Mouse (Mus musculus): Measurements from ENCODE around the gene Tctex1d4. TPM values are rescaled to one million over a fixed set of nuclear protein-coding genes. Genes with fewer than 3 reads are reported as not detected.

Gene Tctex1d4
- polyA plus RNA-seq, 1 experiment from 2014 or later = not detected

DNA sequence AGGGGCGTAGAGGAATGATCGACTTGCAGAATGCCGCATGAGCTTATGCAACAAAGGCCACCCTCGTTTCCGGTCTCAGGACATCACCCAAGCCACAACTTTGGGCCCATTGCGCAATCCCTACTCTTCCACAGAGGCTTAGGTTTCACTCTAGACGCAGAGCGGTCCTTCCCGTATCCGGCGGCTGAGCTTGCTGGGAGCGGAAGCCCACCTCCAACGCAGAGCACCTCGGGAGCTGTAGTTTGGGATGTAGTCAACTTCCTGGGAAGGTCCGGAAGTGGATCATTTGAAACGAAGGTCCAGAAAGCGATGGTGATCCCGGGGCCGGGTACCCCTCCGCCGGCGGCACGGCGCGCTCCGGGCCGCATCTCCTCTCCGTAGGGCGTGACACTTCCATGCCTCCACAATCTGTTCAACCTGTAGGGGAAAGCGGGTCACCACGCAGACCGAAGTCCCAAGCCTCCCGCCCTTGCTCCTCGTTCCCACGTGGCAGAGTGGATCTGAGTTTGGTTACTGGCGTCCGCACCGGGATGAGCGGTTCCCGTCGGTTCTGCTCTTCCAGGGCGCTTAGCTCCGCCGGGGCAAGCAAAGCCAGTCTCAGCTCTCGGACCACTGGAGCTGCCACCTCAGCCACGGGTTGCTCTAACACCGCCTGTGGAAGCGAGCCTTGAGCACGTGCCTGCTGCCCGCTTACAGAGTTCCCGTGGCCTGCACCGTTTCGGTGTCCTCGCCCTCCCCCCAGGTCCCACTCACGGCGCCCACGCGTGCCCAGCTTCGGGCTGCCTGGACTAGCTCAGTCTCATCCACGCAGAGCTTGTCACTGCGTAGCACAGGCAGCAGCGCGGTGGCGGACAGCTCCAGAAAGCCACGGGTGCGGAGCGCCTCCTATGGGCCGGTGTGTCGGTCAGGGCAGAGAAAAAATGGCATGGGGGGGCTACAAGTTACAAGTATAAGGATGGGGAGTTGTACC, 5.9 kb upstream of the Tctex1d4 start:
- H3K27me3 ChIP-seq = no peaks in the 10 kb centered on the region
- no peaks in the 10 kb centered on the region for H3K36me3 ChIP-seq
- H3K27ac ChIP-seq = peak overlapping the region; percentile 81
- peak; percentile 83 for DNase-seq
- peak; percentile 89 for ATAC-seq (ENCODE audit: low read depth)
- H3K9me3 ChIP-seq (replicated peaks) = no peaks in the 10 kb centered on the region
- peaks cover 41% of the 10 kb centered on the region for H3K4me1 ChIP-seq (replicated peaks)
- H3K9ac ChIP-seq = peak overlapping the region; percentile 79
- WGBS (ENCODE audit: insufficient replicate concordance) = 1% methylated on average over 69 of the region's 69 CpGs
- H3K4me2 ChIP-seq = peak overlapping the region; percentile 95
- peak overlapping the region; percentile 69 for H3K4me3 ChIP-seq (replicated peaks)

DNA sequence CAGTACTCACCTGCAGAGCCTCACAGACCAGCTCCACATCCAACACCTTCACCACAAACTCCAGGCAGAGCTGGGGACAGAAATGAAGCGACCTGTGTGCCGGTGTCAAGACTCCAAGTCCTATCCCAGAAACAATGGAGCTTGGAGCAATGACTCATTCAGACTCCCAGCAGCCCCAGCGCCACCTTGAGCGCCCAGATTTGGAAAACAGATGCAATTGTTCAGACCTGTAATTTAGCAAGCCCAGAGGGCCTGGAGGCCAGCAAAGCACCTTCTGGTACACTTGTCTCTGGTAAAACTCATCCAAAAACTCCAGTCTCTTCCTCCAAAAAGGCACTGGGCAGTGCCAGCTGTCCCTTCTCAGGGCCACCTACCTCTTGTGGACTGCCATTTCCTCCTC, 4.4 kb upstream of the Tctex1d4 start:
- Histone ChIP-seq H3K27ac (no peak overlapping the region), H3K9ac (no peak overlapping the region), H3K4me1 (replicated peaks) (peaks cover 52% of the 10 kb centered on the region), H3K4me2 (no peak overlapping the region), H3K27me3 (no peaks in the 10 kb centered on the region), H3K9me3 (replicated peaks) (no peaks in the 10 kb centered on the region), H3K4me3 (replicated peaks) (no peak overlapping the region), H3K36me3 (no peaks in the 10 kb centered on the region)
- 65% methylated on average over 4 of the region's 4 CpGs for WGBS (ENCODE audit: insufficient replicate concordance)
- ATAC-seq (ENCODE audit: low read depth) (no peak), DNase-seq (no peak)

DNA sequence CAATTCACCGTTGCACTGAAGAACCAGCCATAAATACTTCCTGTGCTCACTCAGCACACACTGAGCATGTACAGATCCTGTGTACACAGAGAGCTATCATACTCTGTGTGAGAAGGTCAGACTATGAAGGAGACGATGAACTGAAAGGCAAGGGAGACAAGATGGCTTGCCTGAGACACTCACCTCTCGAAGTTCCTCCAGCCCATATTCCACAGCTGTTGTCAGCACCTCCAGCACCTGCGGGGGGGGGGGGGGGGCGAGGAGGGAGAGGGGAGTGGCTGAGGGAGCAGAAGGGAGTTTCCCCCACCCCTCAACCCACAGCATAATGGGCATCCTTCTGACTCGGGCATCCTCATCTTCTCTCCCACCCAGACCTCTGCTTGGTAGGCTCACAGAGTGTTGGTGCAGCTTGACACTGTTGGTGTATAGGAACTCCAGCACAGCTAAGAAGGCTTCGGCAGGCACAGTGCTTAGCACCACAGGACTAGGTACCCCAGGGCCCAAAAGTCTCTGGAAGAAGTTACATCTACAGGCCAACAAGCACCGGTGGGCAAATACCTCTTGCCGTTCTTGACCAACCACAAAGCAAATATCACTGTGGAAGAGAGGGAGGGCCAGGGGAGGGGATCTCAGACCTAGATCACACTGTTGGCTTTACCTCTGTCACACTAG, 2.9 kb upstream of the Tctex1d4 start:
- ATAC-seq (ENCODE audit: low read depth) (no peak), DNase-seq (no peak)
- no peak overlapping the region for H3K4me2 ChIP-seq
- H3K36me3 ChIP-seq = peaks cover 6% of the 10 kb centered on the region; the same call in 1 of the 2 replicates
- no peaks in the 10 kb centered on the region for H3K9me3 ChIP-seq (replicated peaks)
- no peaks in the 10 kb centered on the region for H3K27me3 ChIP-seq
- no peak overlapping the region for H3K9ac ChIP-seq
- H3K4me3 ChIP-seq (replicated peaks) = no peak overlapping the region
- H3K27ac ChIP-seq = no peak overlapping the region
- H3K4me1 ChIP-seq (replicated peaks) = peaks cover 52% of the 10 kb centered on the region
- 67% methylated on average over 7 of the region's 9 CpGs for WGBS (ENCODE audit: insufficient replicate concordance)

DNA sequence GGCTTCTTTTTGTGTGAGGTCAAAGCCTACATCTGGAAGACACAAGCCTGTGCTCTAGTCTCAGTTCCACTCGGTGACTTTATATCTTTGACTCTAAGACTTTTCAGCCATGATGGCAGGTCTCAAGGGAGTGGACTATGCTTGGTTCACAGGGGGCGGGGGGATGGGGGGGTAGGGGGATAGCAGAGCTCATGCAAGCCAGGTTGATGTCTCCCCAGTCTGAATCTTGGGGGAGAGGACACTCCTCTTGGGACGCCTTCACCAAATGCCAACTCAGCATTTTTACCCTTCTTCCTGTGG, 2.4 kb upstream of the Tctex1d4 start:
- ATAC-seq (ENCODE audit: low read depth) = no peak
- Histone ChIP-seq H3K36me3 (peaks cover 10% of the 10 kb centered on the region; the same call in 1 of the 2 replicates), H3K9me3 (replicated peaks) (no peaks in the 10 kb centered on the region), H3K27ac (peak overlapping the region; percentile 67; the same call in 1 of the 2 replicates), H3K4me3 (replicated peaks) (no peak overlapping the region), H3K4me1 (replicated peaks) (peaks cover 52% of the 10 kb centered on the region), H3K27me3 (no peaks in the 10 kb centered on the region), H3K4me2 (peak overlapping the region; percentile 41), H3K9ac (no peak overlapping the region)
- no peak for DNase-seq
- WGBS (ENCODE audit: insufficient replicate concordance) = 53% methylated on average over 3 of the region's 3 CpGs

DNA sequence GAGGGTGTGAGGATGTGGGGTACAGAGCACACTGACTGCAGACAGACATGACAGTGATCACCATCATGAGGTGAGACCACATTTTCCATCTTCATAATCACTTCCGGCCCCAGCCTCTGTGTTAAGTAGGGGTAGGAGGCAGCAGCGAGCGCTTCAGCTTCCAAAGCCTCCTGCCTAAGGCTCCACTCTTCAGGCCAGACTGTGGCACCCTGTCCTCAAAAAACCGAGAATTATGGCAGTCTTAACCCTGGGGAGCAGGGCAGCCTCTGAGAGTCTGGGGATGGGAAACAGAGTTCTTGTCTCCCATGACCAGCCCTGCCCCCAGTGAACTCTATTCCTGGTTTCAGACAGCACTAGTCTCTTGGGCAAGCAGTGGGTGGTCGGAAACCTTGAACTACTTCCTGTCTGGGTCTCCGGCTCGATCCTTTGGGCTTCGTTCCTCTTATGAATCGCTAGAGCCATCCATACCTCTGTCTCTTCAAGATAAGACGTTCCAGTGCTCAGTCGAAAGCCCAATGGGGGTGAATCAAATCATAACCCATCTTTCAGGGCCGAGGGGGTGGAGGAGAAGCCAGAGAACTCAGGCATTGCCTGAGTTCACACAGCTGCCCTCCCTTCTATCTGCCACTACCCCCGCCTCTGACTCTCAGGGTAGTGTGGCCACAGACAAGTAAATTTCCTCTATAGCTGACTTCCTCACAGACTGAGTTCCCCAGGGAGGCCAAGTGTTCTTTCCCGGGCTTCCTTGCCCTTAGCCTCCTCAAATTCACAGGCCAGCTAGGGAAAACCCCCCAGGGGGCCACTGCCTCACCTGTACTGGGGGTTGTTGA, 1.9 kb upstream of the Tctex1d4 start:
- WGBS (ENCODE audit: insufficient replicate concordance) = 14% methylated on average over 14 of the region's 14 CpGs
- H3K4me1 ChIP-seq (replicated peaks) = peaks cover 50% of the 10 kb centered on the region
- DNase-seq = peak; percentile 32

DNA sequence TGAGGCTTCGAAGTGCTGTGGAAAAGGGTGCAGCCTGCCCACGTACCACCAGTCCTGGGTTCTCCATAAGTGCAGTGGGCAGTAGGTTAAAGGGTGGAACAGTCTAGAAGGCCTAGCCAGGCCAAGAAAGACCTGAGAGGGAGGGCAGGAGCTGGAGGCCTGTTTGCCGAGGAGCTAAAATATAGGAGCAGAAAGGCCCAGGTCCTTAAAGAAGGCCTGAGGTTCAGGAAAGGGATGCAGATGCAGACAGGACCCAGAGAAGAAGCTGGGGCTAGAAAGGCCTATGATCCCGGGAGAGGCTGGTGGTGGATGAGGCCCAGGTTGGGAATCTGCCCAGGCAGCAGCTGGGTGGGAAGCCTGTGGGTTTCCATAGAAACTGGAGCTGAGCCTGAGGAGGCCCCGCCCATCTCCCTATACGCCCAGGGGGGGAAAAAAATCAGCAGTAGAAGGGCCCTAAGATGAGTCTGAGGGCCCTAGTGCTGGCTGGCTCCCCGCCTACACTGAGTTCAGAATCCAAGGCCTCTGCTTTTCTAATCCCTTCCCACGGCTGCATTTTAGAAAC, 1.2 kb upstream of the Tctex1d4 start, which contains the start of gene Btbd19:
Gene Btbd19, minus strand, starts transcription at position 378 of the 562 bp plus-strand sequence.
- no peak for ATAC-seq (ENCODE audit: low read depth)
- peaks cover 12% of the 10 kb centered on the region; the same call in 1 of the 2 replicates for H3K36me3 ChIP-seq
- no peak within 1 kb of the TSS for H3K4me3 ChIP-seq (replicated peaks)
- no peaks in the 10 kb centered on the region for H3K27me3 ChIP-seq
- H3K9ac ChIP-seq = peak within 1 kb of the TSS; percentile 48
- WGBS (ENCODE audit: insufficient replicate concordance) = 33% methylated on average over 8 of the region's 8 CpGs
- no peak for DNase-seq
- no peaks in the 10 kb centered on the region for H3K9me3 ChIP-seq (replicated peaks)
- H3K4me2 ChIP-seq = peak within 1 kb of the TSS; percentile 41
- peaks cover 45% of the 10 kb centered on the region for H3K4me1 ChIP-seq (replicated peaks)
- H3K27ac ChIP-seq = peak within 1 kb of the TSS; percentile 67

More for the DNA sequence above, 1.9 kb upstream of the Tctex1d4 start:
- Histone ChIP-seq H3K27me3 (no peaks in the 10 kb centered on the region), H3K36me3 (peaks cover 12% of the 10 kb centered on the region; the same call in 1 of the 2 replicates), H3K4me3 (replicated peaks) (no peak overlapping the region), H3K9ac (peak overlapping the region; percentile 48), H3K9me3 (replicated peaks) (no peaks in the 10 kb centered on the region), H3K4me2 (peak overlapping the region; percentile 41), H3K27ac (peak overlapping the region; percentile 67)
- ATAC-seq (ENCODE audit: low read depth) = no peak

DNA sequence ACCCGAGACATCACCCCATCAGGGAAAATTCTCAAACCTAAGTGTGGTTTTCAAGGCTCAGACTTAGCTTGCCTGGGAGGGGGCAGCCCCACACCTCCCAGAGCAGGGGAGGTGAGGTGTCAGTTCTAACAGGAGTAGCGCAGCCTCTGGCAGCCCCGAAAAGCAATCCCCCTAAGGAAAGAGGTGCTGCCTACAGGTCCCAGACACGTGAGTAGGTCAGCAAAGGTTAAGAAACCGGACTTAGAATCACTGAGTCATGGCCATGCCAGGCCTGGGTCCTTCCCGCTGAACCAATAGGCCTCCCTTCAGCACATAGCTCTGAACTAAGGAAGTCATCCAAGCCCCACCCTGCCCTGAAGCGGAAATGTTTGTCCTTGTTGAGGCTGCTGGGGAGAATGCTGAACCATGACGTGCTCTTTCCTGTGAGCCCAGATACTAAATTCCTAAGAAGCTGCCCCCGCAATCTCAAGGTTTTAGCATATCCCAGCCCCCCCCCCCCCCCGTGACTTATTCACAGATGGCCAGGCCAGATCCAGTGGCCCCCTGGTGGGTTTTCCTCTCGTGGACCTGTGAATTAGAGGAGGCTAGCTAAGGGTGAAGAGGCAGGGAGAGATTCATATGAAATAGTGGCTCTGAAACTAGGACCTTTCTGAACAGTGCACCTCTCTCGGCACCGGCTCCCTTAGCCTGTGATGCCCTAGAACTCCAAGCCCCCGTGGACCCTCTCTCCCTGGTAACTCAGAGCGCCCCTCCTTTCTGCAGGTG, 502 bp upstream of the Tctex1d4 start:
- ATAC-seq (ENCODE audit: low read depth) (peak; percentile 32), DNase-seq (no peak)
- Histone ChIP-seq H3K27me3 (0 out of 2 replicates have a peak, but pooled peaks cover under 1% of the 10 kb centered on the region), H3K36me3 (peaks cover 12% of the 10 kb centered on the region; the same call in 1 of the 2 replicates), H3K9me3 (replicated peaks) (no peaks in the 10 kb centered on the region), H3K27ac (peak overlapping the region; percentile 67), H3K4me1 (replicated peaks) (peaks cover 42% of the 10 kb centered on the region), H3K4me3 (replicated peaks) (no peak overlapping the region), H3K9ac (peak overlapping the region; percentile 48), H3K4me2 (no peak overlapping the region; the same call in 1 of the 2 replicates)
- WGBS (ENCODE audit: insufficient replicate concordance) = 36% methylated on average over 15 of the region's 15 CpGs

DNA sequence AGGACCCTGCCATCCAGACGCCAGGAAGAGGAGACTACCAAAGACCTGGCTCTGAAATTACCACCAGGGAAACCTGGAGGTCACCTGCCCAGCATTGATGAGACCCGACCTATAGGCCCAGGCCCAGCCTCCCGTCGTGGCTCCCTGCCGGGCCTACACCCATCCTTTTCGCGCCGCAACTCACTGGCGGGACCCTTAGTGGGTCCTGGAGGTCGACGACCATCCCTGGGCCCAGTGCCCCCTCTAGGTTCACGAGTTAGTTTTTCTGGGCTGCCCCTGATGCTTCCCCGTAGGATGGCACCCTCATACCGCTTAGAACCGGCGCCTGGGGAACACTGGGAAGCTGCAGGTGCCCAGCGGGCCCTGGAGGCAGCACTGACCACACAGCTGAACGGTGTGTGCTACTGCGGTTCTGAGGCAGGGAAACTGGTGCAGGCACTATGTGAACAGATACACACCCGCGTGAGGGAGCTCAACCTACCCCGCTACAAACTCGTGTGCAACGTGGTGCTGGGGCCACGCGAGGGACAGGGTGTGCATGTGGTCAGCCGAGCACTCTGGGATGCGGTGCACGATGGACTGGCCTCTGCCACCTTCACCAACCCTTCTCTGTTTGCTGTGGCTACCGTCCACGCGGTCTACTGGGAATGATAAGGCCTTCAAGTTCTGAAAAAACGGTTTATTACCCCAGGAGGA, 1.5 kb downstream of the Tctex1d4 start:
- H3K4me3 ChIP-seq (replicated peaks) = no peak overlapping the region
- H3K27ac ChIP-seq = no peak overlapping the region
- DNase-seq (no peak), ATAC-seq (ENCODE audit: low read depth) (no peak)
- peaks cover 14% of the 10 kb centered on the region; the same call in 1 of the 2 replicates for H3K36me3 ChIP-seq
- H3K27me3 ChIP-seq = peaks cover 21% of the 10 kb centered on the region
- no peaks in the 10 kb centered on the region for H3K9me3 ChIP-seq (replicated peaks)
- 78% methylated on average over 33 of the region's 33 CpGs for WGBS (ENCODE audit: insufficient replicate concordance)
- H3K4me2 ChIP-seq = no peak overlapping the region
- H3K4me1 ChIP-seq (replicated peaks) = peaks cover 46% of the 10 kb centered on the region
- no peak overlapping the region for H3K9ac ChIP-seq

DNA sequence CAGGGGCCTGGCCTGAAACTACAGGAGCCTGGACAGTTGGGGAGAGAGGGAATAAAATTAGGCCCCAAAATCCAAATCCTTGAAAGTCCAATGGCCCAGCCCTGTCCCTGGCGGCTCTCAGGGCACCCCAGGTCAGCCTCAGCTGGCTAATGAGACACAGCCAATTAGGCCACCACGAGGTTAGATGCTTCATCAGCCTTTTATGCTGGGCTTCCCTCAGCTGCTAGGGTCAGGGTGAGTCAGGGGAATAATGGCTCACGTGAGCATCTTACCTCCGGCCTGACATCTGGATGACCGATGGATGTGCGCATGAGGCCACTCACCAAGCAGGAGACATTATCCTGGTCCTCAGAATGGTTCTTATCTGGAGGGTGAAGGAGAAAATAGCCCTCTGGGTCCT, 4.2 kb downstream of the Tctex1d4 start:
- Histone ChIP-seq H3K27me3 (peaks cover 26% of the 10 kb centered on the region), H3K4me1 (replicated peaks) (peaks cover 47% of the 10 kb centered on the region), H3K9me3 (replicated peaks) (no peaks in the 10 kb centered on the region), H3K4me3 (replicated peaks) (no peak overlapping the region), H3K27ac (no peak overlapping the region), H3K36me3 (peaks cover 14% of the 10 kb centered on the region; the same call in 1 of the 2 replicates), H3K9ac (no peak overlapping the region), H3K4me2 (no peak overlapping the region)
- ATAC-seq (ENCODE audit: low read depth) (no peak), DNase-seq (no peak)
- WGBS (ENCODE audit: insufficient replicate concordance) = 80% methylated on average over 6 of the region's 6 CpGs

All from liver, embryonic 13.5 days (tissue).